Mouse (Mus musculus) midbrain, embryonic 11.5 days (tissue): ENCODE data around the gene St3gal3. TPM values are rescaled to one million over a fixed set of nuclear protein-coding genes. Genes with fewer than 3 reads are reported as not detected.

Experiments used
- ATAC-seq: fragments of 200-750 bp; cut with Nextera tagmentation; 2 replicates; pipeline ENCODE4 v1.8.0; 2017; ENCODE audit warnings: moderate TSS enrichment, moderate library complexity; ENCODE audit not compliant: low FRiP score
- DNase-seq: peaks from one replicate; pipeline ENCODE4 v3.0.0; 2015; ENCODE audit warnings: low spot score; ENCODE audit errors: missing footprints
- H3K27ac ChIP-seq: fragments of 300-500 bp; sonication (generic); 2 replicates; pipeline ENCODE4 v1.5.1; 2014; ENCODE audit warnings: low read depth, low read length
- H3K27me3 ChIP-seq: fragments of 300-500 bp; sonication (generic); 2 replicates; pipeline ENCODE4 v1.6.1; 2014; ENCODE audit warnings: mild to moderate bottlenecking, low read length, moderate library complexity, mixed read lengths; ENCODE audit not compliant: control insufficient read depth, insufficient read depth
- H3K36me3 ChIP-seq: fragments of 300-500 bp; sonication (generic); 2 replicates; pipeline ENCODE4 v1.6.1; 2014; ENCODE audit warnings: mild to moderate bottlenecking, low read length, moderate library complexity, mixed read lengths; ENCODE audit not compliant: control insufficient read depth, insufficient read depth
- H3K4me1 ChIP-seq: fragments of 300-500 bp; sonication (generic); 2 replicates; pipeline ENCODE4 v1.6.1; 2014; ENCODE audit warnings: low read length; ENCODE audit not compliant: control insufficient read depth, insufficient read depth
- H3K4me2 ChIP-seq: fragments of 300-500 bp; sonication (generic); 2 replicates; pipeline ENCODE4 v1.6.1; 2014; ENCODE audit warnings: mild to moderate bottlenecking, moderate library complexity
- H3K4me3 ChIP-seq: fragments of 300-500 bp; sonication (generic); 2 replicates; pipeline ENCODE4 v1.5.1; 2014; ENCODE audit warnings: low read depth, low read length
- H3K9ac ChIP-seq: fragments of 300-500 bp; sonication (generic); 2 replicates; pipeline ENCODE4 v1.6.1; 2014; ENCODE audit warnings: low read length
- H3K9me3 ChIP-seq: fragments of 300-500 bp; sonication (generic); 2 replicates; pipeline ENCODE4 v1.6.1; 2016; ENCODE audit warnings: low read length; ENCODE audit not compliant: control insufficient read depth
- WGBS: fragments of 180-500 bp; shearing (Covaris S2); extraction: QIAGEN DNeasy Blood & Tissue Kit; methylation state at CpG from one replicate; pipeline ENCODE4 v1.1.7; 2014; 5-methylcytosine and 5-hydroxymethylcytosine counted together
- polyA plus RNA-seq: library from polyadenylated mRNA; unstranded; fragments of >200 nt; fragmentation: Nextera tagmentation; extraction: Ambion mirVana; gene quantifications from 2 replicates; pipeline ENCODE4 v1.2.1, GENCODE M21; 2014

The St3gal3 gene
- polyA plus RNA-seq, 1 experiment from 2014 or later, result 5.7 TPM

- H3K4me1 ChIP-seq, result no peaks in the 10 kb centered on the region
- peak; percentile 35 for DNase-seq
- H3K36me3 ChIP-seq, result no peaks in the 10 kb centered on the region
- WGBS, result 77% methylated on average over 8 of the region's 8 CpGs
- H3K27ac ChIP-seq, result no peak overlapping the region
- H3K9me3 ChIP-seq, result no peaks in the 10 kb centered on the region
- no peak overlapping the region for H3K4me3 ChIP-seq
- H3K9ac ChIP-seq, result no peak overlapping the region
- H3K27me3 ChIP-seq, result no peaks in the 10 kb centered on the region
- no peak for ATAC-seq
- no peak overlapping the region for H3K4me2 ChIP-seq
Measured at GRCm38 (mm10) chr4:117984993-117985587, 149.6 kb downstream of the St3gal3 start.

DNA sequence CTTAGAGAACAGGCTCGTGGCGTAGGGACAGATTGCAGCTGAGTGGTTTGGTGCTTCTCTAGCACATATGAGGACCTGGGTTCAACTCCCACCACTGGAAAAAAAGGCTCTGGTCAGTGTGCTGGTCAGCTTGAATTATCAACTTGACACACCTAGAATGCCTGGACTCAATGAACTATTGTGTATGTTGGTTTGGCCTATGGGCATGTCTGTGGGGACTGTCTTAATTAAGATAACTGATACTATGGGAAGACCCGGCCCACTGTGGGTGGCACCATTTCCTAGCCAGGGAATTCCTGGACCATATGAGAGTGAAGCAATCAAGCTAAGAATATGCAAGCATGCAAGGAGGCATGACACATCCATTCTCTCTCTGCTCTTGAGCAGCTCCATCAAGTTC is 150.5 kb downstream of the St3gal3 start:
- H3K9me3 ChIP-seq, result no peaks in the 10 kb centered on the region
- H3K4me1 ChIP-seq, result no peaks in the 10 kb centered on the region
- peak; percentile 60 for DNase-seq
- no peak overlapping the region for H3K9ac ChIP-seq
- WGBS, result 93% methylated on average over 3 of the region's 3 CpGs
- H3K36me3 ChIP-seq, result no peaks in the 10 kb centered on the region
- H3K27ac ChIP-seq, result no peak overlapping the region
- no peak overlapping the region for H3K4me3 ChIP-seq
- no peak for ATAC-seq
- H3K4me2 ChIP-seq, result no peak overlapping the region
- H3K27me3 ChIP-seq, result no peaks in the 10 kb centered on the region

GRCm38 (mm10) chr4:117982706-117983105 is 152.0 kb downstream of the St3gal3 start:
- no peak overlapping the region for H3K4me2 ChIP-seq
- ATAC-seq (no peak), DNase-seq (peak; percentile 37)
- no peaks in the 10 kb centered on the region for H3K9me3 ChIP-seq
- H3K4me3 ChIP-seq, result no peak overlapping the region
- WGBS, result 86% methylated on average over 7 of the region's 7 CpGs
- no peaks in the 10 kb centered on the region for H3K4me1 ChIP-seq
- H3K36me3 ChIP-seq, result no peaks in the 10 kb centered on the region
- no peaks in the 10 kb centered on the region for H3K27me3 ChIP-seq
- no peak overlapping the region for H3K27ac ChIP-seq
- H3K9ac ChIP-seq, result no peak overlapping the region

- Histone ChIP-seq H3K27ac (no peak overlapping the region), H3K4me3 (no peak overlapping the region), H3K4me2 (no peak overlapping the region), H3K27me3 (no peaks in the 10 kb centered on the region), H3K36me3 (no peaks in the 10 kb centered on the region), H3K4me1 (no peaks in the 10 kb centered on the region), H3K9ac (no peak overlapping the region), H3K9me3 (no peaks in the 10 kb centered on the region)
- peak; percentile 69 for DNase-seq
- WGBS, result 90% methylated on average over 4 of the region's 5 CpGs
- no peak for ATAC-seq
Measured at GRCm38 (mm10) chr4:117981518-117981917, 153.2 kb downstream of the St3gal3 start.

- no peaks in the 10 kb centered on the region for H3K27me3 ChIP-seq
- no peak overlapping the region for H3K9ac ChIP-seq
Measured at GRCm38 (mm10) chr4:117980161-117980560, 154.6 kb downstream of the St3gal3 start.

GRCm38 (mm10) chr4:117979181-117979580 is 155.5 kb downstream of the St3gal3 start:
- WGBS, result 95% methylated on average over 4 of the region's 4 CpGs
- no peak overlapping the region for H3K4me3 ChIP-seq
- no peak overlapping the region for H3K4me2 ChIP-seq
- no peak for DNase-seq
- H3K9ac ChIP-seq, result no peak overlapping the region
- no peaks in the 10 kb centered on the region for H3K9me3 ChIP-seq
- ATAC-seq, result no peak
- no peak overlapping the region for H3K27ac ChIP-seq
- H3K36me3 ChIP-seq, result no peaks in the 10 kb centered on the region
- no peaks in the 10 kb centered on the region for H3K4me1 ChIP-seq
- H3K27me3 ChIP-seq, result no peaks in the 10 kb centered on the region

More at GRCm38 (mm10) chr4:117980161-117980560, 154.6 kb downstream of the St3gal3 start:
- DNase-seq (no peak), ATAC-seq (no peak)
- Histone ChIP-seq H3K4me2 (no peak overlapping the region), H3K4me1 (no peaks in the 10 kb centered on the region), H3K27ac (no peak overlapping the region), H3K36me3 (no peaks in the 10 kb centered on the region), H3K9me3 (no peaks in the 10 kb centered on the region), H3K4me3 (no peak overlapping the region)
- WGBS, result 94% methylated on average over 4 of the region's 4 CpGs

- Histone ChIP-seq H3K4me2 (no peak overlapping the region), H3K27me3 (no peaks in the 10 kb centered on the region), H3K36me3 (no peaks in the 10 kb centered on the region), H3K4me1 (no peaks in the 10 kb centered on the region), H3K4me3 (no peak overlapping the region), H3K9me3 (no peaks in the 10 kb centered on the region), H3K27ac (no peak overlapping the region), H3K9ac (no peak overlapping the region)
- WGBS, result 90% methylated on average over 9 of the region's 9 CpGs
- ATAC-seq (no peak), DNase-seq (no peak)
Measured at GRCm38 (mm10) chr4:117978282-117978681, 156.4 kb downstream of the St3gal3 start.

- no peaks in the 10 kb centered on the region for H3K36me3 ChIP-seq
- H3K4me3 ChIP-seq, result no peak overlapping the region
- no peak overlapping the region for H3K9ac ChIP-seq
- H3K9me3 ChIP-seq, result no peaks in the 10 kb centered on the region
- no peaks in the 10 kb centered on the region for H3K27me3 ChIP-seq
- no peak for ATAC-seq
- H3K27ac ChIP-seq, result no peak overlapping the region
- H3K4me2 ChIP-seq, result no peak overlapping the region
- 85% methylated on average over 11 of the region's 11 CpGs for WGBS
- no peak for DNase-seq
- H3K4me1 ChIP-seq, result no peaks in the 10 kb centered on the region
Measured at GRCm38 (mm10) chr4:117977841-117978240, 156.9 kb downstream of the St3gal3 start.

- Histone ChIP-seq H3K27ac (no peak overlapping the region), H3K4me3 (no peak overlapping the region), H3K4me2 (no peak overlapping the region), H3K36me3 (no peaks in the 10 kb centered on the region), H3K9me3 (no peaks in the 10 kb centered on the region), H3K9ac (no peak overlapping the region), H3K4me1 (no peaks in the 10 kb centered on the region), H3K27me3 (no peaks in the 10 kb centered on the region)
- ATAC-seq, result no peak
- no peak for DNase-seq
- WGBS, result 82% methylated on average over 9 of the region's 9 CpGs
Measured at GRCm38 (mm10) chr4:117977371-117977770, 157.3 kb downstream of the St3gal3 start.
